Mouse (Mus musculus): ENCODE results near the gene Sesn1.
"Not testable (repeated sequence)": the region's sequence is repeated elsewhere in the genome, so short reads cannot be mapped to it uniquely, and the experiment has no call there.

Sesn1 gene

DNA sequence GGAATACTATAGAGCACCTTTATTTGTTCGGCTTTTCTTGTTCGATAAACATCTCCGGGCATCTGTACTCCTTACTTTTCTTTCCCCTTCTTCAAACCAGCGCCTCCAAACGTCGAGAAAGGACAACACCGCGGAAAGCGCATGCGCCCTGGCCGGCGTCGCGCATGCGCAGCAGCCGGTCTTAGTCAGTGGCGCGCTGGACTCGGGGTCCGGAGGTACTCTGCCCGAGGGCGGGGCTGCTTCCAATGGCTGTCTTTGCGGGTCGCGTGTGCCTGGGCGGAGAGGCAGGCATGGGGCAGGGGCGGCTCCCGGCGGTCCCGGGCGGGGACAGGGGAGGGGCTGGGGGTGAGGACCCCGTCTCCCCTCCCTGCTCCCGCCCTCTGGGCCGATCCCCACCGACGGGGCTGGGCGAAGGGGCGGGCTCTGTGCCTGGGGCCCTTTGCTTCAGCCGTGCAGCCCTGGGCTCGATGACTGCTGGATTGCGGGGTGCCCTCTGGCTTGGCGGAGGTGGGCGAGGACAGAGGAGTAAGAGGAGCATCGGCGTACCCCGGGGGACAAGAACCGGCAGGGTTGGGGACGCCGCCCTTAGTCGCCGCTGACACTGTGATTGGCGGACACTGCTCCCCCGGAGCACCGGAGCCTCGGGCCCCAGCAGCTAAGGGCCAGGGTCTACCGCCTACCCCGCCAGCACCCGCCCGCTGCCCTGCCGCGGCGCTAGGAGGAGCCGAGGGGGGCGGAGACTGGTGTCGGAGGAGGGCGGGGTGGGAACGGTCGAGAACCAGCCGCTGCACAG lies at the start of gene Sesn1, which contains the start of gene Cep57l1:
TSS of gene Sesn1 (plus strand) at position 165 of the 793 bp plus-strand sequence.
TSS of gene Cep57l1 (minus strand) at position 101 of the 793 bp plus-strand sequence.
- DNase-seq (ENCODE audit: inconsistent ontology term) = peak; percentile 99

DNA sequence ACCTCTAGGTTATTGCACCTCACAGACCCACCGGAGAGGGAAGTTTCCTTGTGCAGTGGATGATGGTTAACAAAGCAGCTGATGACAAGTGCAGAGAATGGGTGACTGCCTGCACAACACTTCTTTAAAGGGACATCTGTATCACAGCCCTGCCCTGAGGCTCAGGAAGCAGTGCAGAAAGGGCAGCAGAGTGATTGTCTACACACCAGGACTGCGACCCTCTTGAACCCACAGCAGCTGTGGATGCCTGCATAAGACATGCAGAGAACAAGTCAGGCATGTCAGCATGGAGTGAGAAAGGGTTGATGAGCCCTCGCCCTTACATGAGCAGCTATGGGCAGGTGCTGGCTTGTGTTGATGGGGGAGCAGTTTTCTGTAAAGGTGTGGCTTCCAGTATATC lies 48.9 kb upstream of the Sesn1 start:
- no peak for DNase-seq (ENCODE audit: inconsistent ontology term)

GRCm38 (mm10) chr10:41763741-41764385 lies 45.9 kb upstream of the Sesn1 start:
- no peak for DNase-seq (ENCODE audit: inconsistent ontology term)

GRCm38 (mm10) chr10:41765586-41765985 lies 44.1 kb upstream of the Sesn1 start:
- DNase-seq (ENCODE audit: inconsistent ontology term) = no peak

- DNase-seq (ENCODE audit: inconsistent ontology term) = no peak
These were observed 43.5 kb upstream of the Sesn1 start for GRCm38 (mm10) chr10:41766280-41766679.

DNA sequence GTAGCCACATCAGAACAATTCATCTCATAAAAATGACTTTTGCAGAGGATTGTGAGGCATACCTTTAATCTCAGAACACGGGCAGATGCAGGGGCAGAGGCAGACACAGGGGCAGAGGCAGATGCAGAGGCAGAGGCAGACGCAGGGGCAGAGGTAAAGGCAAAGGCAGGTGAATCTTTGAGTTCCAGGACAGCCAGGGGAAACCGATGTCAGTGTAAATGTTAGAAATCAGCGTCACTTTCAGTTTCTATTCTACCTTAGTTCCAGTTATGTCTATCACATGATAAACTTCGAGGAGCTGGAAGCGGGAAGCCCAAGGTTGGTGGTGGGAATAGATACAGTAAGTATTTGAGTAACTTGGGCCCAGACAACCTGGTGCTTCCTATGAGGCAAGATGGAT lies 42.5 kb upstream of the Sesn1 start:
- no peak for DNase-seq (ENCODE audit: inconsistent ontology term)

DNA sequence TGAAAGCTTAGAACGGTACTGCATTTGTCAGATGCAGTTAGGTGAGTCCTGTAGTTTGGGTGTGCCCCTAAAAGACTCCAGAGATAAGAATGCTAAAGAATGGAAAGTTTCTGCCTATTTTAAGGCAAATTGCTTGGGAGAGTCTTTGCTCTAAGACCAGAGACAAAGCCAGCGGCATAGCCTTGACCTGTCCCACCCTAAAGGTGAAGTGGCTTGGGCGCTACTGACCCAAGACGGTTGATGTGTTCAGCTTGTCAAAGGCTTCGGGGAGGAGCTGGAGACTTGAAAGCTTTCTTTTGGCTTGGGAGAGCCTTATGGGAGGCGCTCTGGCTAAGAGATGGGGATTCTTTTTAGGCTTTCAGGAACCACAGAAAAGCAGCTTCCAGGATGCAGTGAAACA lies 17.4 kb upstream of the Sesn1 start:
- no peak for DNase-seq (ENCODE audit: inconsistent ontology term)

DNA sequence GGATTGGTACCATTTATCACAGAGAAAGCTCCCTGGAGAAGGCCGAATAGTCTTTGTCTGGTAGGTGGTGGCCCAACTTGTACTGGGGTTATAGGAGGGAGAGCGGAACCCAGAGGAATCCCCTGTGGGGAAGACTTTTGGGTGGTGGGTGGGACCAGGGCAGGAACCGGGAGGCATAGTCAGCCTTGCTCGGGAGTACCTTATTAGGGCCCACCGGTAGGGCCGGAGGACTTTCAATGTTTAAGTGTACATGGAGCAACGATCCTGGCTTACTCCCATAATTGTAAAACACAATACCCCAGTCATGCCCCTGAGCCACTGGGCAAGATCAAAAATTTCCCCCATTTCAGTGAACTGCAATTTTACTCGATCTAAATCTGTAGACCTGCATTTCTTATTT lies 12.5 kb upstream of the Sesn1 start:
- DNase-seq (ENCODE audit: inconsistent ontology term) = no peak

DNA sequence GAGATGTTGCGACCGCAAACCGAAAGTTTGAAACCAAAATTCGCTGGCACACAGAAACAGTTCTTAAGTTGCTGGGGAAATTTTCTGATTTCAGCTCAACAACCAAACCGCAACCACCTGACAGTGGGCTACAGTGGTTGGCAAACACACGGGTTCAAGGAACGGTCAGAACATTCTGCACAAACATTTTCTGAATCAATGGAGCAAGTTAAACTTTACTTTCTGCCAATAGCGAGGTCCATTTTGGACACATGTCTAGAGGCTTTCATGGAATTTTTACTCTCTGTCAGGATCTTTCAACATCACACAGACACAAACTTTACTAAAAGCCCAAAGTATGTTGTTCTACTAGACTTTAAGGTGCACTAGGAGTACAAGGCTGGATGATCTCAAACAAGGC lies 6.3 kb upstream of the Sesn1 start:
- no peak for DNase-seq (ENCODE audit: inconsistent ontology term)

- no peak for DNase-seq (ENCODE audit: inconsistent ontology term)
These were observed 5.0 kb upstream of the Sesn1 start for GRCm38 (mm10) chr10:41804711-41805110.

- DNase-seq (ENCODE audit: inconsistent ontology term) = no peak
These were observed 3.9 kb upstream of the Sesn1 start for GRCm38 (mm10) chr10:41805729-41806355.

GRCm38 (mm10) chr10:41809080-41809770 lies 510 bp upstream of the Sesn1 start:
- no peak for DNase-seq (ENCODE audit: inconsistent ontology term)

- peak; percentile 50 for DNase-seq (ENCODE audit: inconsistent ontology term)
These were observed 1.1 kb downstream of the Sesn1 start for GRCm38 (mm10) chr10:41810564-41811455.

- DNase-seq (ENCODE audit: inconsistent ontology term) = no peak
These were observed 2.8 kb downstream of the Sesn1 start for GRCm38 (mm10) chr10:41812566-41812965.

DNA sequence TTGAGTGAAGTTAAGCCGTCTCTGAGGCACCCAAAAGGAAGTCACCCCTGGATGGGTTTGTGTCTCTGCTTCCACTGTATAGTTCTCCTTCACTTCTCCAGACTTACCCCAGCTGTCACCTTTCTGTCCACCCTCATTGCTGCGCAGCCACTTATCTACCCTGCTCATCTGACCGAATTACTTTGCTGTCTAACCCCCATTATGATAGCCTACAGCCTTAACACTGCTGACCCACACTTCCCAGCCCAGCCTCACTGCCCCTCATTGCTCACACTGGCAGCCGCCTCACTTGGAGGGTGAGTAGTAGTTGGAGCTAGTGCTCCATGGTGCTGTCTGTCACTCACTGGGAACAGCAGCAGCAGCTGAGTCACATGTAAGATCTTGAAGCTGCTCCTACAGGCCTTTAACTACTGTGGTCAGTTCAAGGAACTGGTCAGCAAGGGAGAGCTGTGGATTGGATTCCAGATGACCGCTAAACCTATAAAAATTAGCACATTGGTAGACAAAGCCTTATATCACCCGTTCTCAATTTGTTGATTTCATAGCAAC lies 4.6 kb downstream of the Sesn1 start:
- no peak for DNase-seq (ENCODE audit: inconsistent ontology term)

DNA sequence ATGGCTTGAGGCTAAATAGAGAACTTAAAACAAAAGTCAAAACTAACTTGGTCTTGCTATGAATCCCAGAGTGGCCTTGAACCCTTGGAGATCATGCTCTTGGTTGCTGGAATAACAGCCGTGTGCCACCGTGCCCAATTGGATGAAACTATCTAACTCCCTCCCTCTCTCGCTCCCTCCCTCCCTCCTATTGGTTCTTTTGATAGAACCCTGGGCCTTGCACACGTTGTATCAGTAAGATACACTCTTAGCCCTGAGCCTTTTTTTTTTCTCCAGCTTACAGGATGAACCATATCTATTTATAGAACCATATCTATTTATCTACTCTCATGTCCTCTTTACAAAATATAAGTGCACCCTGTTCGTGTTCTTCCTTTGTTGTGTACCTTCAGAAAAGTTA lies 6.8 kb downstream of the Sesn1 start:
- no peak for DNase-seq (ENCODE audit: inconsistent ontology term)

DNA sequence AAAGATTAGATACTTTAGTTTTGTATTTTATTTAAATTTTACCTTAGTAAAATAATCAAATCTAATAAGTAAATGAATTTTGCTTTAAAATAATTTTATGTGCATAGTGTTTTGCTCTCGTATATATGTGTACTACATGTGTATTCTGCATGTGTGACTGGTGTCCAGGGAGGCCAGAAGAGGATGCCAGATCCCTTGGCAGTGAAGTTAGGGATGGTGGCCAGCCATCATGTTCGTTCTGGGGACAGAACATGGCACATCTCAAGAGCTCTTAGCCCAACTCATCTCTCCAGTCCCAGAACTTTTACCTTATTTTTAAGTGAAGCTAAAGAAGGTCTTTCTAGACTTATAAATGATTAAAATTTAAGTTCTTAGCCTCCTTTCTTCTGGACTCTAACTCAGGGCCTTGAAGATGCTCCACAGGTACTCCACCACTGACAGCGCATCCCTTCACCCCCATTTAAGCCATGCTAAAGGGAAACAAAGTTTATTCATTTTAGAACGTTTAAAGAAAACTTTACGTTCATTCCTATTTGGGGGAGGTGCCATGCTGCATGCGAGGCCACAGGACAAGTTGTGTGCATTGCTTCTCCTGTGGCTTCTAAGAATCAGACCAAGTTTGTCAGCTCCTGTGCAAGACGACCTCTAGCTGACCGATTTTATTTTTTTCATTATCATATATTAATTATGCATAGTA lies 8.4 kb downstream of the Sesn1 start:
- no peak for DNase-seq (ENCODE audit: inconsistent ontology term)

- DNase-seq (ENCODE audit: inconsistent ontology term) = not testable (repeated sequence)
These were observed 9.0 kb downstream of the Sesn1 start for GRCm38 (mm10) chr10:41818733-41819070.

GRCm38 (mm10) chr10:41819307-41819706 lies 9.6 kb downstream of the Sesn1 start:
- no peak for DNase-seq (ENCODE audit: inconsistent ontology term)

DNA sequence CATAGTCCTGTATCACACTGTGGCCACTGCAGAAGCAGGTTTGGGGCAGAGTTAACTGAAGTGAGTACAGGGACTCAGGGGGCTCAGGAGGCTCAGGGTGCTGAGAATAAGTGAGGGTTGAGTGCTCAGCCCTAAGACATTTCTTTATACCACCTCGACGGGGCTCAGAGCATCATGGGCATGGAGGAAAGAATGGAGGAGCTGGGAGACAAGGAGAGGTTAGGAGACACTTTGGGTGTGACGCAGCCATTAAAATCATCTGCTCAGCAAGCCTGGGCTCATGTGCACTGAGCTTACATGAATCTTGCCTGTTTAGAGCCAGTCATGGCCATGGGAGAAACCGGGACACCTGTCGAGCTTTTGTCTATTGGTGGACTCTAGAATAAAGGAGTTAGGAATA lies 10.7 kb downstream of the Sesn1 start:
- DNase-seq (ENCODE audit: inconsistent ontology term) = no peak

Measured in Muller cell, postnatal 12 days (primary cell).